Mouse (Mus musculus) urinary bladder, postnatal 36 days (tissue): ENCODE data around the gene Nans.

ENCODE experiments used
- DNase-seq, 2 experiments: peaks; one replicate each; pipeline ENCODE4 v3.0.0; 2022; ENCODE audit warnings: low spot score in 2 of 2, mixed read lengths in 1 of 2

The Nans gene

GRCm38 (mm10) chr4:46532926-46533325 is 43.9 kb downstream of the Nans start:
- no peak for DNase-seq

- no peak for DNase-seq
Measured at GRCm38 (mm10) chr4:46533934-46534720, 45.1 kb downstream of the Nans start.

- DNase-seq = no peak
Measured at GRCm38 (mm10) chr4:46535094-46535830, 46.2 kb downstream of the Nans start.

- DNase-seq = no peak
Measured at GRCm38 (mm10) chr4:46535840-46536361, 46.9 kb downstream of the Nans start, which contains the start of gene Trim14. Gene Trim14 (minus strand): TSS chr4:46536141.

- no peak for DNase-seq
Measured at GRCm38 (mm10) chr4:46539167-46539566, 50.1 kb downstream of the Nans start.

GRCm38 (mm10) chr4:46541707-46542106 is 52.7 kb downstream of the Nans start:
- DNase-seq = no peak

GRCm38 (mm10) chr4:46543366-46544050 is 54.5 kb downstream of the Nans start:
- no peak for DNase-seq

GRCm38 (mm10) chr4:46544313-46544712 is 55.3 kb downstream of the Nans start:
- DNase-seq = no peak

GRCm38 (mm10) chr4:46545498-46545897 is 56.5 kb downstream of the Nans start:
- no peak for DNase-seq

- no peak for DNase-seq
Measured at GRCm38 (mm10) chr4:46546709-46547108, 57.7 kb downstream of the Nans start.

GRCm38 (mm10) chr4:46549979-46550378 is 60.9 kb downstream of the Nans start:
- no peak for DNase-seq

GRCm38 (mm10) chr4:46550406-46550805 is 61.4 kb downstream of the Nans start:
- DNase-seq = no peak
